Mouse (Mus musculus): Measurements from ENCODE around the gene Hcn3.

The Hcn3 gene

DNA sequence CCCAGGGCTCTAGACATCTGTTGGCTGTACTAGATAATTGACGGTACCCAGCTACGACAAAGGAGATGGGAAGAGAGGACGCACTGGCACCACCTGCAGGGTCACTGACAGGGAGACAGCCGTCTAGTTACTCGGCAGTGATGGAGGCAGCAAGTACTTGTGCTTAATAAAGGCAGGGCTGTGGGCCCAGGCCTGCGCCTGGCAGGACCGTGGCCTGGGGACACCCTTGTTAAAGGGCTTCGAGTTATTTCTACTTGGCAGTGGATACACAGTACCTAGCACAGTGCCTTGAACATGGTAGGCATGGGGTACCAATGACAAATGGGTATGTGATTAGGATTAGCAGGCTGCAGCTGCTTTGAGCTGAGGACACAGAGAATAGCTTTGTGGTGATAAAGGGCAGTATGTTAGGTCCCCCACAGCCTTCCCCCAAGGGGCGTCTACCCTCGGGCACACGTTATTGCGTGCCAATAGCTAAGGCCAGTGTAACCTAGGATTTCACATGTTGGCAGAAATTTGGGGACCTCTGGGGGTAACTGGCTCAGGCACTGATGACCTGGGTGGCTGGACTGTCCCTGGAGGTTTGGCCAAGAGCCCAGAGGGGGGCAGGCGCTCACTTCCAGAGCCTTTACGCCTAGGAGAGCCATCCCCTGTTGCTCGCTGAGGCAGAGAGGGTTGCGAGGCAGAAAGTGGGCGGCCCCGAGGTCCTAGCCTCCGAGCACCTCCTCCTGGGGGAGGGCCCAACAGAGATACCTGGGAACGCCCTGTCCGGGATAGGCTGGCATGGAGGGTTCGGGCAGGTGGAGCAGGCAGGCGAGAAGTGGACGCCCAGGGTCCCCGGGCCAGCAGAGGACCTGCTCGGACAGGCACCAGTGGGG, 12.7 kb downstream of the Hcn3 start:
- no peak for DNase-seq (ENCODE audit: low read depth)

DNA sequence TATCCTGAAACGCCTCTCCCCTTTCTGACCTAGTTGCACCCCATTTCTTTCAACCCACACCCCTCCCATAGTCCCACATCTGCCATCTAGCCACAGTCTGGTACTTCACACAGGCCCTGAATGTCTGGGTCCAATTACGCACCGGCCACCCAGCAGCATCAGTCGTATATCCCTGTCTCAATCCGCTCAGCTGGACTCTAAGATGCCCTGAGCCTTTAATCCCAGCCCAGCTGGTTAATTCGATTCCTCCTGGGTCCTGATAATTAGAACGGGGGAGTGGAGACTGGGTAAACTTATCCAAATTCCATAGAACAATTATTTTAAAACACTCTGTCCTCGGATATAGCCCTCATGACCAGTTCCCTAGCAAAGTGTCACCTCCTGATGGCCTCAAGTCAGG, 14.4 kb downstream of the Hcn3 start:
- no peak for DNase-seq (ENCODE audit: low read depth)

DNA sequence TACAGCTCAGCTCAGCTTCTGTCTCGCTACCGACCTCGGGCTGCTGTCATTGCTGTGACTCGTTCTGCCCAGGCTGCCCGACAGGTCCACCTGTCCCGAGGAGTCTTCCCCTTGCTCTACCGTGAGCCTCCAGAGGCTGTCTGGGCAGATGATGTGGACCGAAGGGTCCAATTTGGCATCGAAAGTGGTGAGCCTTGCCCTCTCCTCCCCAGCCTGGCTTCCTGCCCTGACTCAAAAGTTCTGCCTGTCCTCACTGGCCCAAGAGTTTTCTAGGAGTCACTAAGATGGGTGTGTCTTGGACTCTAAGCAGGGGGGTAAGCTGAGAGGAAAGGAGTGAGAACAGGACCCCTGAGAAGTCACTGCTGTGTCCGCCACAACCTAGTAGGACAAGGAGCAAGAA, 15.2 kb downstream of the Hcn3 start:
- DNase-seq (ENCODE audit: low read depth): no peak

DNA sequence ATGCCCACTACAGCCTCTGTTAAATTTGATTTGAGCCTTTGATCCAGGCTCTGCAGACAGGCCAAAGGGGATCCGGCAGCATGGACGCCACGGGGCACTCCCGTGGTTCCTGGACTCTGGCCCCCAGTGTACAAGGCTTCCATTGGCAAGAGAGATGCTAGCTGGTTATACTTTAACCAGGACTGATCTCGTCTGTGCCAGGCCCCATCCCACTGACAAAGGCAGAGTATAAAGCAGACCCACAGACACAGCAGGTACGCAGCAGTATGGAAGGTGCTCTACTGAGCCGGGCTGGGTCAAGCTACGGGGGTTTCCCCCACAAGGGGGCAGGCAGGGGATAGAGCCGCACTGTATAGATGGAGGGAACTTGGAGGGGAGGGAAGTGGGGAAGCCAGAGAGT, 23.6 kb downstream of the Hcn3 start:
- peak; percentile 57 for DNase-seq (ENCODE audit: low read depth)

DNA sequence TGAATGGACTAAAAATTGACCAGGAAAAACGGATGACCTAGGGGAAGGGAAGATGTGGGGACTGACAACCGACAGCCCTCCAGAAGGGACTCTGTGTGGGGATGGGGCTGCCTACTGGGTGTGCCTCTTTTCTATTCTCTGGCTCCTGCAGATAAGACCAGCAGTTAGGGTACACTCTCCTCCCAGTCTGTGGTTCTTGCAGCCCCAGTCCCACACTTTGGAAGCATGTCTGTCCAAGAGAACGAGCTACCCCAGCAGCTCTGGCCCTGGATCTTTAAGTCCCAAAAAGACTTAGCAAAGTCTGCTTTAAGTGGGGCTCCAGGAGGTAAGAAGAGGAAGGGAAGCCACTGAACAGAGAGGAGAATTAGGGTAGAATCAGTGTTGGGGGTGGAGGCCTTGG, 24.0 kb downstream of the Hcn3 start, which contains the start of gene Pklr:
Gene Pklr, plus strand, starts transcription at position 185 of the 400 bp plus-strand sequence.
- DNase-seq (ENCODE audit: low read depth): peak; percentile 65

DNA sequence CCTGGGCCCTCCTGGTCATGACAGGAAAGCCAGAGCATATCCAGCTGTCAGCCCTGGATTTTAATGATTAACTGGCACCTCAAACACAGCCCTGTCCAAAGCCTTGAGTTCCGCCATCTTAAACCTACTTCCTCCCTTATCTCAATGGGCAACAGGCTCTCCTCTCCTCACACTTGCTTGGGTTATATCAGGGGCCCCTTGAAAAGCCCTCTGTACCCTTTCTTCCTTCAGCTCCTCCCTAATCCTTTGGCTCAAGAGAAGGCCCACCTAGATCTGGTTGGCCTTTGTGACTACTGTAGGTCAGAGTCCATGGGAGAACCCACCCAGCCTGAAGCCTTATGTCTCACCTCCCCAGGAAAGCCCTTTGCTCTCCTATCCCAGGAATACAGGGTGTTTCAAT, 26.2 kb downstream of the Hcn3 start:
- no peak for DNase-seq (ENCODE audit: low read depth)

DNA sequence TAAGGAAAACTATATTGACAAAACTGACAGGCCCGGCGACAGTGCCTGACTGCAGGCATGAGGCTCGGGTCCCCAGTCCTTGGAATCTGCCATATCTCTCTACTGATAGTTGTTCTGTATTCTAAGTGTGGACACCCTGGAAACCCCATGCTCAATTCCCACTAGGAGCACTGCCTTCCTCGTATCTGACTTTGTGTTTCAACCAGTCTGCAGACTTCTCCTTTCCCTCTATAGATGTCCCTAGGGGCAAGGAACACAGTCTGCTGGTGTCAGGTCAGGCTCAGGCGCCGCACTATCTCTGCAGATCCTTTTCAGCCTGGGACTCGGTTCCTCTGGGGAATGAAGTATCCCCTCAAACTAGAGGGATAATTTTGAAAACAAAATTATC, 26.9 kb downstream of the Hcn3 start:
- DNase-seq (ENCODE audit: low read depth): no peak

DNA sequence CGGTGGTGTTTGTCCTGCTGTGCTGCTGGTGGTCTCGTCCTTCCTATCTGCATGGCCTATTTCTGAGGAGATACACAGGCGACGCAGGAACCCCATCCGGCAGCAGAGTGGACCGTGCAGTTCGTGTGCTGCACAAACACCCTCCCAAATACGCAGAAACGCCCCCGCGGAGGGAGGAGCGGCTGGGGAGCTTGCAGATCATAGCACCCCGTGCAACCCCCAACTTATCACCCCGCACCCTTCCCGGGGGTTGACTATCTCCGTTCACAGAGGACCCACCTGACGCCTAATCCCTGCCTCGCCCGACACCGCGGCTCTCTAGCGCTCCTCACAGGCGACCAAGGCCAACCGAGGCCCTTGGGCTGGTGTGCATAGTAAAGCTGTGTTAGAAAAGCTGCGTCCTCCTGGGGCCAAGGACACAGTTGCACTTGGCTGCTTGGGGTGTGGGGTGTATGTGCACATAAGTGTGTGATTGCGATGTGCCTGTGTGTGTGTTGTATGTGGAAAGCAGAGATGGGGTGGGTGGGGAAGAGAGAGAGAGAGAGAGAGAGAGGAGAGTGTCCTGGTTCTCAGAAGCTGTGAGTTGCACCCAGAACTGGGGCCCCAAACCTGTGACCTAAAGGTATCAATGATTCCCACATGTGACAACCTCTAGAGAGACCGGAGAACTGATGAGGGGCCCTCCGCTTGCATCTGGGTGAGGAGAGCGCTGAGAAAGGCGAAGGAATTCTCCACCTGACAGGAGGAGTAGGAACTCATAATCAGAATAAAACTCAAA, 27.5 kb downstream of the Hcn3 start:
- peak; percentile 97 for DNase-seq (ENCODE audit: low read depth)

DNA sequence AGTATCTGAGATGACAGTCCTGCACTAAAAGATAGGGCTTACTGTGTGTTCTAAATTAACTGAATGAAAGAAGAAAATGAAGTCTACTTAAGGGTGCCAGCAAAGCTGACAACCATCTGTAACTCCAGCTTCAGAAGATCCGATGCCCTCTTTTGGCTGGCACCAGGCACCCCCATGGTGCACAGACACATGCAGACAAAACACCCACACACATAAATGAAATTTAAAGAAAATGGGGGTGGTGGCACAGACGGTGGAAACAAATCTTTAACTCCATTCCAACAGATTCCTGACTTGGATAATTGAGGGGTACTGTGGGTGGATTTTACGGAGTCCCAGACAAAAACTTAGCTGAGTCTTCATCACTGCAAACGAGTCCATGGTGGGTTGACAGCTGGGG, 28.2 kb downstream of the Hcn3 start:
- DNase-seq (ENCODE audit: low read depth): no peak

DNA sequence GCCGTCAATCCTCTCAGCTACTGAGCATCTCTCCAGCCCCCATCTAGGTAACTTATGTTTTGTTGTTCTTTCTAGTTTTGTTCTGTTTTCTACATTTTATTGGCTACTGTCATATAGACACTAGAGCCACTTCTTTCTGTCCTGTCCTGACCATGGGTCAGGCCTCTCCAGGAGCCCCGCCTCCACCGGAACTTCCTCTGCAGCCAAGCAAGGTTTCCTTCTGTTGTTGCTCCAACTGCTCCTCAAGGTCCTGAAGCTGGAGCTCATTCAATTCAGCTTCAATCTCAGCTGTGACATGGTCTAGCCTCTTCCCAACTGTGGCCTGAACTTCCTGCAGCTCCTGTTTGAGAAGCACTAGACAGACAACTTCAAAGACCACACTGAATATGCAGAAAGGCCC, 30.1 kb downstream of the Hcn3 start:
- DNase-seq (ENCODE audit: low read depth): no peak

DNA sequence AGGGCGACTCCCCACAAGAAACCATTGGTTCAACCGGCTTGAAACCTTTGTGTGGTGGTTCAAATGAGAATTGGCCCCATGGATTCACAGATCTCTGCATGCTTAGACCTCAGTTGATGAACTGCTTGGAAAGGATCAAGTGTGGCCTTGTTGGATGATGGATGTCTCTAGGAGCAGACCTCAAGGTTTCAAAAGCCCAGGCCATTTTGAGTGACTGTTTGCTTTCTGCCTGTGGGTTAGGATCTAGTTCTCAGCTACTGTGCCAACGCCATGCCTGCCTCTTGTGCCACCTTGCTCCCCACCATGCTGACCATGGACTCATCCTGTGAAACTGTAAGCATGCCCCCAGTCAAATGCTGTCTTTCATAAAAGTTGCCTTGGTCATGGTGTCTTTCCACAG, 34.0 kb downstream of the Hcn3 start:
- no peak for DNase-seq (ENCODE audit: low read depth)

DNA sequence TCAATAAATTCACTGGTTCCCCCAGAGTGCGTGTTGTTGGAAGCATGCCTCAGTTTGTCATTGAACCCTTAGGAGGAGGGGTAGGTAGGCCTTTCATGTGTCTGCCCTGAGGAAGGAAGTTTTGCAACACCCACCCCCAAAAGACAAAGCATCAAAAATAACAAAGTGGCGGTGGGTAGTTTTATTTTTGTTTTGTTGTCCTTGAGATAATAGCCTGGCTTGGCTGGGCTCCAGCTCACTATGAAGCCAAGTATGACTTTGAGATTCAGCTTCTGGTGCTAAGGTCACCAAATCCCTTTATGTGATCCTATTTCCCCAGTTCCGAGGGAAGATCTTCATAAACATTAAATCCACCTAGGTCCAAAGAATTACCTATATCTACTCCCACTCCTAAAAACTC, 35.8 kb downstream of the Hcn3 start:
- no peak for DNase-seq (ENCODE audit: low read depth)

DNA sequence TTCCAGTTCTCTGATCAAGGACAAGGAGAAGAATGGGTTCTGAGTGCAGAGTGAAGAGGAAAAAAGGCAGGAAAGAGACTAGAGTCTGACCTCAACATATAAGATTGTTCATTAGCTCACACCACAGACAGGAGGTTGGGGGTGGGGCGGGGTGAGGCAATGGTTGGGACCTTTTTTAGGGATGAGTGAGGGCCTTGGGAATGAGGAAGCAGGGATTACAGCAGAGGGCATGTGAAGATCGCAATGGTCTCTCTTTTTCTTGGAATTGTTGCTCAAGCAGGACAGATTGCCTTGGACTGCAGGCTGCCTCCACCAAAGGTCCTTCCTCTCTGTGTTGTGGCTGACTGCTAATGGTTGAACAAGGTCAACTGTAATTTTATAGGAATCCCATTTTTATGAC, 36.7 kb downstream of the Hcn3 start:
- DNase-seq (ENCODE audit: low read depth): no peak

DNA sequence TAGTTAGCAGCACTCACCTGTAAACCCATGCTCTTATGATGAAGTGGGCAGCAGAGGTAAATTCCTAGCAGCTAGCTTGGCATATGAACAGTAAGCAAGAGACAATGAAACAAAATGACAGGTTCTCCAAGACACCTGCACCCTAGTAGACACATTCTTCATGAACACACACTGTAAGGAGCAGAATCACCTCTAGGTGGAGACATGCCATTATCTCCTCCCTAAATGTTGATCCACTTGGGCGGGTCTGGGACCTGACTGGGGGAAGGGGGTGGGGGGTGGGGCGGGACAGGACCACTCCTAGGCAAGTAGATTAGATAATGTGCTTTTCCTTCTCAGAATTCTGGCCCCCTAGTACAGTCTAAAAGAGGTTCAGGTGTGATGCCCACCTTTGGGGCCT, 44.5 kb downstream of the Hcn3 start:
- DNase-seq (ENCODE audit: low read depth): peak; percentile 78

DNA sequence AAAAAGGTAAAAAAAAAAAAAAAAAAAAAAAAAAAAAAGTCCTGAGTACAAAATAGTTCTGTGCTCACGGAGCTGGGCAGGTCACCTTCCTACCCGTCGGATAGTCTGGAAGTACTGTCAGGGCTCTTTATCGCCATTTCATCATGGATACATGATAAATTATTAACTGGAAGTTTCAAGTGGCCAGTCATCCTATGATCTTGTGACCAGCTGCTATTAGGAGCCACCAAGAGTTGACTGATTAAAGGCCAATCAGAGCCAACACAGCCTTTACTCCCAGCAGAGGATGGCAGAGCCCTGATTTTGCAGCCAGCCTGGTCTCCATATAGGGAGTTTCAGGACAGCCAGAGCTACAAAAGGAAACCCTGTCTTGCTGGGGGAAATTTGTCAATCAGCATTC, 46.9 kb downstream of the Hcn3 start:
- no peak for DNase-seq (ENCODE audit: low read depth)

DNA sequence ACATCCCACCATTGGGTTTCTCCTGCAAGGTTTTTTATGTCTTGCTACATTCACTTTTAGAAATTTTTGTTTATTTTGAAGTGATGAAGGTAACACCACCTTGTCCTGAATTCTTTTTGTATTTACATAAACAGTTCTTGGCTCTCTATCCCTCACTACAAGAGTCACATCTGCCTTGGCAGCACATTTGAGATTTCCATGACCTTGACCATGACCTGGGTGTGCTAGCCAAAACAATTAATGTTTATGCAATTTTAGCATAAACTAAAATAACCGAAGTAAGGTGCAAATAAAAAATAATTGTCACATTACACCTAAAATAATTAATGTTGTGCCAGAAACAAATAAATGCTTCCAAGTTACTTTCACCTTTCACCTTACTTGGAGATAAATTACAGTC, 51.9 kb downstream of the Hcn3 start:
- no peak for DNase-seq (ENCODE audit: low read depth)

DNA sequence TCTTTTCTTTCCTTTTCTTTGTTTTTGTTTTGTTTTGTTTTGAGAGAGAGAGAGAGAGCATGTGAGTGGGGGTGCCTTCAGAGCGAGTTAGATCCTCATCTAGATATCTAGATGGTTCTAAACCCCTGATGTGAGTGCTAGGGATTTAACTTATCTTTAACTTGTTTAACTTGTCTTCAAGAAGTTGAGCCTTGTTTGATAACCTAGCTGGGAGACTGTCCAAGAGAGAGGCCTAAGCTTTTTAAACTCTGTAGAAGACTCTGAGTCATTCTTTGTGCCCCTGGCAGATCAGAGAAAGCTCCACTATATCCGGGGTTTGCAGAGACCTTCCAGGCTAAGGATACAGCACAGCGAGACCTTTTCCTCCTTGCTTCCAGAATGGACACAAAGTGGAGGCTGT, 52.5 kb downstream of the Hcn3 start:
- DNase-seq (ENCODE audit: low read depth): no peak

DNA sequence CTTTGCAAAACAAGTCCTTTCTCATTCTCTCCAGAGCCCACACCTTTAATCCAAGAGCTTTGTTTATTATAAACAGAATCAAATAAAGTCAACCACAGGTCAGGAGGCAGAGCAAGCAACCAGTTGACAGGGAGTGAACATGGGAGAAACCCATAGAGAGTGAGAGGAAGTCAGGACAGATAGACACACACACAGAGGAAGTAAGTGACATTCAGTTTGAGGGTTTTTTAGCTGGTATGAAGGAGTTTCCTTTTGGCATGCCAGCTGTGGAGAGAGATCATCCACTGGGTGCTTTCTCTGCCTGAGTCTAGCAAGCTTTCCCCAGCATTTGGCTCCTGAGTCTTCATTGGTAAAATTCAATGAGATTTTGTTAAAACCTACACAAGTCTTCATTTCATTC, 53.1 kb downstream of the Hcn3 start:
- DNase-seq (ENCODE audit: low read depth): no peak

DNA sequence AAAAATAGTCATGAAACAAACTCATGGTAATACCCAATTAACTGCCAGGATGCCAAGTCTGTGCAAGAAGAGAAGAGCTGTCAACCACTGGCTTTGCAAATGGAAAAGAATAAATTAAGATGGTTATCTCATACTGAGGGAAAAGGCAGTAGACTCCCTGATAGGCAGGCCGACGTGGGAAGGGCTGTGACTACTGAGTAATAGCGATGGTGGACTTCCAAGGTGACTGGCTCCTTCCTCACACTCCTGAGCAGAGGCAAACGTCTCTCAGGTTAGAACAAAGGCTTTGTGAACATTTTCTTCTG, 56.8 kb downstream of the Hcn3 start:
- DNase-seq (ENCODE audit: low read depth): no peak

DNA sequence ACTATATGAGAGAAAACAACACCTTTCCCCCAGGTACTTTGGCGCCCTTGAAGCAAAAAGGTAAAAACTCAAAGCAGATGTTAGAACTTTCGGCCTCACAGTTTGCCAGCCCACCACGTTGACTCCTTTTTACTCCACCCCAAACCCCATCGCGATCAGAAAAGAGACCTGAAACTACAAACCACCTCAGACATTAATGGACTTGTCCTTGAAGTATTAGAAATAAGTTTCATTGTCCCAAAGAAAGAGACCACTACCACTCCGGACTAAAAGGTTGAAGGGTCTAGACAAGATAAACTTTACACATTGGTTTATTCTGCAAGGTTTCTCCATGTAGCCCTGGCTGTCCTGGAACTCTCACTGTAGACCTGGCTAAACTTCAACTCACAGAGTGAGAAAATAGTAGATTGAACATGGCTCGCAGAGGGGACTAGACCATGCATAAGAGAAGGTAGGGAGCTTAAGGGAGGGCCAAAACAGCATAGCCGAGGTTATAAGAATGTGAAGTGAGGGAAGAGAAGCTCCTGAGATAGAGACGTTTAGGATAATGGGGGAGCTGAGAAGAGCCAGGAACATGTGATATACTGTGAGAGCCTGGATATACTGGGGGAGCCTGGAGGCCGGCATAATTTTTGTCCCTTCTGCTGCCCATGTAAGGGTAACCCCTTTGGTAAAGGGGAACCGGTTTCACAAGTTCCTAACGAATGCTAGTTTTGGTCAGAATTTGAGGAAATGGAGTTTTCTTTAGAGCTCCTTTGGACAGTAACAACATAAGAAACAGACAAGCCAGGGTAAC, 57.3 kb downstream of the Hcn3 start:
- DNase-seq (ENCODE audit: low read depth): no peak

DNA sequence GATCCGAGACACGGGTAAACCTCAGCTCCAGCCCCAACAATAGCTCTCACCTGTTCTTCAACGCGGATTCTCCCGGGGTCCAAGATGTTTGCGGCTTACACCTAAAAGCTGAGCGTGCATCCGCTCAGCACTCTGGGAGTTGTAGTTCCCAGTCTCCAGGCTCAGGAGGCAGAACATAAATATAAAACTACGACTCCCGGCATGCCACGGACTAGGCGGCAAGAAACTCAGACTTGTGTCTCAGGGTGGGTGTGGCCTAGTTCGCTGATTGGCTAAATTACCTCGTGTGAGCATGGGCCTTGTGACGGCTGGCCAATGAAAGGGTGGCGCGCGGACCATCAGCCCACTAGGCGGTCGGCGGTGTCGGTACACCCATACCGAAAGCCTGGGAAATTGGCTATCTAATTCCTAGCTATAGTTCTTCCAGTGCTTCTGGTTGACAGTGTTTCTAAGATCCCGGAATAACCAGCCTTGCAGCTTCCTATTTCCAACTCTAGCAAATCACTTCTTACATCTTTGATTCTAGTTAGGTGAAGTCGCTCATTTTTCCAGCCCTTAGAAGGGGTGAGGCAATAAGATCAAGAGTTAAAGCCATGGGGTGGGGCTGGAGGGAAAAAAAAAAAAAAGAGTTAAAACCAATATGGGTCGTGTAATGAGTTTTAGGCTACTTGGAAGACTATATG, 58.0 kb downstream of the Hcn3 start, which contains the start of gene Fdps:
Gene Fdps, minus strand, starts transcription at position 148 of the 683 bp plus-strand sequence.
- DNase-seq (ENCODE audit: low read depth): peak; percentile 100

DNA sequence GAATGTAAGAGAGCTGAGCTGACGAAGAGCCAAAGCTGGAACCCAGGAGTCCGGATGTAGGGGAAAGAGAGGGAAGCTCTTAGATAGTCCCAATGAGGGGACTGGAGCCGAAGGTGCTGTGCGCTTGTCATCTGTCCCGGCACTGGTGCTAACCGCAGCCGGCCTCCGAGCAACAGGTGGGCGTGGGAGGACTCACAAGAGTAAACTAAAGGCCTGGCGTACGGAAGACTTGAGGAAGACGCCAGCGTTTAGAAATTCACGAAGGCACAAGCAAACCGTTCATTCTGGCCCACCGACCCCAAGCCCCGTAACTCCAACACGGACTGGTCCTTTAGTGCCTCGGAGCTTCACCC, 58.6 kb downstream of the Hcn3 start:
- DNase-seq (ENCODE audit: low read depth): no peak
